Mouse (Mus musculus) cerebellum, postnatal 10 days (tissue): ENCODE measurements around the gene Plekha5.
"Not testable (repeated sequence)": the region's sequence is repeated elsewhere in the genome, so short reads cannot be mapped to it uniquely, and the experiment has no call there.

Experiments
- DNase-seq, 2 experiments: peaks; one replicate each; pipeline ENCODE4 v3.0.0; 2021; ENCODE audit warnings: mixed read lengths in 2 of 2

Gene Plekha5

DNA sequence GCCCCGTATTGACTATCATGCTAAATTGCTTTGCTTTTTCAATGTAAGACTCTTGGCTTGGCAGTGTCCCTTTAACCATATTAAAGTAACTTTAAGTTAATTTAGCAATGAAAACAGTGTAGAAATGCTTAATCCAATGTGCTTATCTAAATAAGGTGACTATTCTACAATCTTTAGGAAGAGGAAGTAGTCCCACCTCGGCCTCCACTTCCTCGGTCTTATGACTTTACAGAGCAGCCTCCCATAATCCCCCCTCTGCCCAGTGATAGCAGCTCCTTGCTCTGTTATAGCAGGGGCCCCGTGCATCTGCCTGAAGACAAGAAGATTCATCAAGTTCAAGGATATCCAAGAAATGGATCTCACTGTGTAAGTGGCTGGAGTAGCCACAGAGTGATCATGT is 156.3 kb downstream of the Plekha5 start:
- DNase-seq = no peak

DNA sequence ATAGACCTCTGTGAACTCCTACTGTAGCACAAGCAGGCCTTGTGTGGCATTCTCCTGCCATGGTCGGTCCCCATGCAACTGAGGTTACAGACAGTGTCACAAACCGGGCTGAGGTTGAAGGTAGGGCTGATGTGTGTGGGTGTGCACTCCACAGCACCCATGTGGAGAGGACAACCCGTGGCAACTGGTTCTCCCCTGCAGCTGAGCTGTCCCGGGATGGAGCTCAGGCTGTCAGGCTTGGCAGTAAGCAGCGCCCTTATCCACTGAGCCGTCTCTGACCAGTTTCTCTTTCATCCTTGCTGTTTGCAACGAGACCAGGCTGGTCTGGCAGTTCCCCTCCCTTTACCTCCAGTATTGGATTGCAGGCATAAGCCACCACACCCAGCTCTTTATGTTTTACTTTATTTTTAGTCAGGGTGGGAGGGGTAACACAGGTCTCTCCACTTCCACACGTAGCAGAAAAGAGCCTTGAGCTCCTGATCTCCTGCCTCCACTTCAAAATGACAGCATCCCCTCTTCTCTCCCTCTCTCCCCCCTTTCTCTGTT is 162.9 kb downstream of the Plekha5 start:
- DNase-seq = no peak

DNA sequence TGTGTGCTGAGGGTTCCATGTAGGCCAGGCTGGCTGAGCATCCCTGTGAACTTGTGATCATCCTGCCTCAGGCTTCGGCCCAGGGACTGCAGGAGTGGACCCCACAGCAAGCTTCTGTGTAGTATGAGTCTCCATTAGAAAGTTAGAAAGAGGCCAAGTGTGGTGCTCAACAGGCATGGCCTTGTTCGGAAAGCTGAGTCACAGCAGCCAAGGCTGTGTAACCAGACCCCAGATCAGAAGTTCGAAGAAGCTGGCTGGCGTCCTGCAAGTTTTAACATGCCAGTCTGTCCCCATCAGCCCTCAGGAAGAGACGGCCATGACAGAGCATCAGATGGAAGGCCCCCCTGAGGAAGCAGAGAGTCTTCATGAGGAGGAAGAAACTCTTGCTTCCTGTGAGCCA is 167.5 kb downstream of the Plekha5 start:
- no peak for DNase-seq

DNA sequence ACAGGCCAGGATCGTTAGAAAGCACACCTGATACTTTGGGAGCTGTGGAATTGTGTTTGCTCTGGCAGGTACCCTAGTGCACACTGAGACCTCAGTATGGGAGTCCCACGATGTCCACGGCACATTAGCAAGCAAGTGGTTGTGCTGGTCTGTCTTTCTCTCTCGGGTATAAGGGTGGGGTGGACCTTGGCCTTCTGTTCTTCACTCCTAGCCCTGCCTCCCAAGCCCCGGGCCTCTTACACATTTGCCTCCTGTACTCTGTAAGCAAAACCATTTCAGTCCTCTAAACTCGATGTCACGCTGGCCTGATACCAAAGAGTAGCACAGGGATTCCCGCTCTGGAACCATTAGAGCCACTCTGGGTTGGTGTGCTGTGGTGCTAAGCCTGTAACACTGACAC is 168.9 kb downstream of the Plekha5 start:
- no peak for DNase-seq

DNA sequence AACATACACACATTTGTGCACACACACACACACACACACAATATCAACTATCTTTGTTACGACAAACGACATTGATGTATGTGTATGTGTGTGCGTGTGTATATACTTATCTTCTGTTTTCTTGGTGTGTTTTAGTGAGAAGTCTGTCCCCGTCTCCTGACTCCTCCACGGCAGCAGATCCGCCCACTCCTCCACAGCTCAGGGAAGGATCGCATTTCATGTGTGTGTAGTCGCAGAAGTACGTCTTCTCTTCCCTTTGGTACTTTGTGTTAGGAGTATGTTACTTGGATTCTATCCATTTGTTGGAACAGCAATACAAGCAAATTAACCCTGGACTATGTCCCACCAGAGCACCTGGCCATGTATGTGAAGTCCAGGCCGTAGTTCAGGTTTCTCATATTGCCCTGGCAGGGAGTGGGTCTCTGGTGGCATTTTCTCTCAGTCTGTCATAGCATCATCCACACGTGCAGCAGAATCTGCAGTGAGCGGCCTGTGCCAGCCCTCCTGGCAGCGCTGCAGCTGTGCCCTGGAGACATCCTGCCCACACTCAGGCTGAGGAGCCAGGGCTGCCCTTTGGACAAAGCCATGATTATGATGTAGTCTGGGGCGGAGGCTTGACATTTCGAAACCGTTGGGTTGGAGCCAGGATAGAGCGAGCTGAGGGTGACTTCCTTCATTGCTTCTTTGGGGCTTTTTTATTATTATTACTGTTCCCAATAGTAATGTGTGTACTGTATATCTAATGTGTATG is 169.7 kb downstream of the Plekha5 start:
- peak; percentile 70 to 76 for DNase-seq

DNA sequence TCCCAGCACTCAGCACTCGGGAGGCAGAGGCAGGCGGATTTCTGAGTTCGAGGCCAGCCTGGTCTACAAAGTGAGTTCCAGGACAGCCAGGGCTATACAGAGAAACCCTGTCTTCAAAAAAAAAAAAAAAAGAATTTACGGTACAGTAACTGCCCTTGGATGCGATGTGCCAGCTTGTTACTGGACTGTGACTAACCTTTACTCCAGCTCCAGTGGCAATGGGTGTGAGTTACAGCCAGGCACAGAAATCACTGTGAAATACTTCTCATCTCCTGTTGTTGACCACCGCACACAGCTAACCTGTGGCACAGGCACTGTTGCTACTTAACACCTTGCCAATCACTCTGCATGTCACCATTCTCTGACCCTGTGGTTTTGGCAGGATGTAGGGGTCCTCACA is 171.7 kb downstream of the Plekha5 start:
- DNase-seq = not testable (repeated sequence)

DNA sequence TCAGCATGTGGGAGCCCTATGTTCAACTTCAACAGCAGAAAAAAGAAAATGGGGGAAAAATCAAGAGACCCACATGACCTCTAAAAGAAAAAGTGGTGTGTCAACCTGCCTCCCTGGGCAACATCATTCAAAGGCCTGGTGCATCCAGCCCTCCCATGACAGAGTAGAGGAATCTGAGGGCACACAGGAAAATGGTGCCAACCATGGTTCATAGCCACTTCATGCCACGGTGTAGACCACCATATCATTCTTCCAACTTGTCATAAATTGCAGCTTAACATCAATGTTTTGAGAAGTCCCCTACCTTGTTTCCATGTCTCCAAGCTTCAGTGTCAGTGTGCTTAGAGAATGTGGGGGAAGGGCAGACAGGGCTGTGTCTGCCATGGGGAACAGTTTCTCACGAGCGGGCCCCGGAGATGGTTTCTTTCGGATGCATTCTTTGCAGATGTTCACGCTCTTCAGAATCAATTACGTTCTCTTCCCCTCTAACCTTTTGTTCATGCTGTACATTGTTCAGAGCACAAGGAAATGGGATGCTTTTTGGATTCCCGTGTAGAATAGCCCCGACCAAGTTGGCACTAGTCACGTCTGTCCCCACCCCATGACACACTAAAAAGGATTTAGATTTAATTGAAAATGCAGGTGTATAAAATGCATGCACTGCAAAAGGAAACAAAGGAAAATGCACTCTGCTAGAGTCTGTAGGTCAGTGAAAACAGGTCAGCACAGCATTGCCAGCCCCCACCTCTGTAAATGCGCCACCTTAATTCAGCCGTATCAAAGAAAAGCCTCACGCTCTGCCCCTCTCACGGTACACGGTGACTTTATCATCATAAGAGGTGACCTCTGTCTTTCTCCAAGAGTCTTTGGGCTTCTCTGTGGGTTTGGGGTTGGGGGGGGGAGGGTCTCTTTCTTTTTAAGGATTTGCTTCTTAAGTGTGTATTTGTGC is 173.8 kb downstream of the Plekha5 start:
- no peak for DNase-seq

DNA sequence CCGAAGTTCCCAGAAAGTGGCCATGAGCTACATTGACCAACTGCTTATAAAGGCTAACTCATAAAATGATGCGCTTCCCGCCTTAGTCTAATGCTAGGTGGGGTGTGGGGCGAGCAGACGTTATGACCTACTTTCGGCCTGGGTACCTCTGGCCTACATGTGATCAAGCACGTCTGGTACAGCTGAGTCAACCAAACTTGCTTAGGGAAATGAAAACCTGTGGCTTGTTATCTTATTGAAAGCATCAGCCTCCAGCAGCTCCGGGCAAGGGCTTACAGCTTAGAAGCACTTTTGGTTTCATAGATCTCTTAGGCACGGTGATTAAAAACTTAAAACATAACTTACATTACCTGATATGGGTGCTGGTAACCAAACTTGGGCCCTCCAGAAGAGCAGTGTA is 174.7 kb downstream of the Plekha5 start:
- no peak for DNase-seq

DNA sequence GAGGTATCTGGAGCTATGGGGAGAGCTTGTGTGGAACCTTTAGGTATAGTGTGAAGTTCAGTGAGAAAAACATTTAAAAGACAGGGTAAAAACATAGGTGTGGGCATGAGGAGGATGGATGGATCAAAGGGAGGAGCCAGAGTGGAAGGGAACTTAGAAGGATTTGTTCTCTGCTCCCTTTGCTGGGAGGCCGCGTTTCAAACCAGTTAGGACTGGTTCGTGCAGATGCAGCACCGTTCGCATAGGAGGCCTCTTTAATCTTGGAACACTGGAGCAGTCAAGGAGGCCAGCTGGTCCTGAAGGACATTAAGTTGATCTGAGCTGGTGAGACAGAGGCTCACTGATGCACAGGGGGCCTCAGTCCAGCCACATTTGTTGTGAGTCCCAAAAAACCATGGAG is 175.5 kb downstream of the Plekha5 start:
- DNase-seq = no peak

DNA sequence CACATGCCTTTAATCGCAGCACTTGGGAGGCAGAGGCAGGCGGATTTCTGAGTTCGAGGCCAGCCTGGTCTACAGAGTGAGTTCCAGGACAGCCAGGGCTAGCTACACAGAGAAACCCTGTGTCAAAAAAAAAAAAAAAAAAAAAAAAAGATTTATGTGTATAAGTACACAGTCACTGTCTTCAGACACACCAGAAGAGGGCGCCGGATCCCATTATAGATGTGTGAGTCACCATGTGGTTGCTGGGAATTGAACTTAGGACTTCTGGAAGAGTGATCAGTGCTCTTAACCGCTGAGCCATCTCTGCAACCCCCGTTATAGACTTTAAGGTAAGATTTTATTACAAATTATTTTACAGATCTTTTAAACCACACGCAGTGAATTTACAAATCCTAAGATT is 176.8 kb downstream of the Plekha5 start:
- peak; percentile 42 to 44 for DNase-seq

DNA sequence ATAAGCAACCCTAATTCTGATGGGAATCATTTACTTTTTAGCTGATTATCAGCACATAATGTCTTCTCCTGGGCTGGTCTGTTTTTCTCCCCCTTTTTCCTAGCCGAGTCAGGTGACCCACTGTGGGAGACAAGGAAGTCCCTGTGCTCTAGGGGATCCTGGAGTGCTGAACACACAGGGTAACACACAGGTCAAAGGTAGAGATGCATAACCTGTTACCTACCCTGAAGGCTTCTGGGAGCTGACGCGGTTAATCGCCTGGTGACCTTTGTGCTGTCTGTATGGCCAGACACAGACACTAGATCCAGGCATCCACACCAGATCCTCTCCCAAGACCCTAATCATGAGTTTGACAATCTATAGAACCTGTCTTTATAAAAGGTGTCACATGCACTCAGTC is 177.3 kb downstream of the Plekha5 start:
- DNase-seq = no peak

DNA sequence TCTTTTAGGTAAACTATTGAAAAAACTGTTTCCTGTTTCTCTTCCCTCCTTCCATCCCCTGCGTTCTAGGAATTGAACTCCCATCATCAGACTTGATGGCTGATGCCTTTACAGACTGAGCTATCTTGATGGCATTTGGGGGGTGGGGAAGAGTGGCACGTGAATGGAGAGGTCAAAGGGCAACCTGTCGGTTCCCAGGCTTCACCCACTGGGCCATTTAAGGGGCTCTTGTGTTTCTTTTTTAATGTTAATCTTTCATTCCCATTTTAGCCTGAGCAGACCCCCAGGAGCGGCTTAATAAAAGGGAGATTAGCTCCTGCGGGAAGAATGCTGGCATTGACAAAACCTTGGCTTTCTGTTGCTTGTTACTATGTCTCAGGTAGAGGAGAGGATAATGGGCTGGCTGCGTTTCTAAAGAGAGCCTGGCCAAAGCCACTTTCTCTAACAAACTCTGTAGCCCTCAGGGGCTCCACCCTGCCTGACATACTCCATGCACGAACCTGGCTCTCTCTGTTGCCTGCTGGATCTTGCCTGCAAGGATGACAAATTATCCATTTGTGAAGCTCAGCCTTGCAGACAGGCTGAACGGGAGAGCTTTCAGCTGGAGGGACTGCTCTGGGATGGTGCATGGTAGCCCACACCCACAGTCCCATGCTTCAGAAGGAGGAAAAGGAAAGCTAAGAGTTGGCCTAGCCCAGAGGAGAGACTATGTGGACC is 179.5 kb downstream of the Plekha5 start:
- DNase-seq = no peak

DNA sequence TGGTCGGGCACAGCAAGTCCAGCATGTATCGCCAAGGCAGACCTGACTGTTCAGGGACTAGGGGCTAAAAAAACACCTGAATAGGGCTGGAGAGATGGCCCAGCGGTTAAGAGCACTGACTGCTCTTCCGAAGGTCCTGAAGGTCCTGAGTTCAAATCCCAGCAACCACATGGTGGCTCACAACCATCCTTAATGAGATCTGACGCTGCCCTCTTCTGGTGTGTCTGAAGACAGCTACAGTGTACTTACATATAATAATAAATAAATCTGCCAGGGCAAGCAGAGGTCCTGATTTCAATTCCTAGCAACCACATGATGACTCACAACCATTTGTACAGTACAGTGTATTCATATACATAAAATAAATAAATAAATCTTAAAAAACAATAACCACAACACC is 181.3 kb downstream of the Plekha5 start:
- not testable (repeated sequence) for DNase-seq

DNA sequence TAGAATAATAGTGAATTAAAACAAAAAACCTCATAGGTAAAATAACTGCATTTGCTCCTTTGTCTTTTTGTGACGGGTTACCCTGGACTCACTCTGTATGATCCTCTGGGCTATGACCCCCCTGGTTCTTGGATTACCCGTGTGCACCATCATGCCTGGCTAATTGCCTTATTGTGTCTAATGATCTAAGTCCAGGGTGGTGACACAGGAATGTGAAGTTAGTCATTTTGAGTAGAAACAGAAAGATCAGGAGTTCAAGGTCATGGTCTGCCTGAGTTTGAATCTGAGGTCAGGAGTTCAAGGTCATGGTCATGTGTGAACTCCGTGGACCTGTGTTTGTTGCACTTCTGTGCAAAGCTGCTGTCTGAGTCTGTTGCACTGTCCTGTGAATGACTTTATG is 181.9 kb downstream of the Plekha5 start:
- no peak for DNase-seq

DNA sequence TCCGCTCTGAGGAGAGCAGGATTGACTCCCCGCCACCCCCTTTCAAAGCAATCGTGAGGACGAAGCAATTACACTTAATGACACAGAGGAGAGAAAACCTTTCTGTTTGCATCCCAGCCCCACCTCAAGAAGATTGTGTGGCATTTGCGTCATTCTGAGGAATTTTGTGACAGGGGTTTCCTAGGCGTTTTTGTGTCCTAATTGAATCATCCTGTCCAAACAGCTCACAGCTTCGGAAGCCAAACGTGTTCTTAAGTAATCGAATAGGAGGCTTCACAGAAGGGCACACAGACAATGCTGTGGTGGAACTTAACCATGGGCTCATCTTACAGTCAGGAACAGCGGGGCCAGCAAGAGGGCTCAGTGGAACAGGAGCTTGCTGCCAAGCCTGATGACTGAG is 182.7 kb downstream of the Plekha5 start:
- no peak for DNase-seq

DNA sequence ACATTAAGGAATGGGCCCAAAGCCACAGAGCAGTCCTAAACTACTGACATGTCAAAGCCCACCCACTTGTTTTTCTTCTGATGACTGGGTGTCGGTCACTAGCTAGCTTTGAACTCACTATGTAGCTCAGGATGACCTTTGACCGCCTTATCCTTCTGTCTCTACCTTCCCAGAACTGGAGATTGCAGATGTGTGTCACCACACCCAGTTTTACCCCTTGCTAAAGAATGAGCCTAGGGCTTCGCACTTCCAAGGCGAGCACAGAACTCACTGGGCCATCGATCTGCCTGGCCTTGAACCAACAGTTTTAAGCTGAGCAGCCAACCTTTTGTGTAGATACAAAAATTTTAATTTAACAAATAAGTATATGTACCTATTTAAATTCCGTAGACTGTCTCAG is 184.8 kb downstream of the Plekha5 start:
- no peak for DNase-seq

DNA sequence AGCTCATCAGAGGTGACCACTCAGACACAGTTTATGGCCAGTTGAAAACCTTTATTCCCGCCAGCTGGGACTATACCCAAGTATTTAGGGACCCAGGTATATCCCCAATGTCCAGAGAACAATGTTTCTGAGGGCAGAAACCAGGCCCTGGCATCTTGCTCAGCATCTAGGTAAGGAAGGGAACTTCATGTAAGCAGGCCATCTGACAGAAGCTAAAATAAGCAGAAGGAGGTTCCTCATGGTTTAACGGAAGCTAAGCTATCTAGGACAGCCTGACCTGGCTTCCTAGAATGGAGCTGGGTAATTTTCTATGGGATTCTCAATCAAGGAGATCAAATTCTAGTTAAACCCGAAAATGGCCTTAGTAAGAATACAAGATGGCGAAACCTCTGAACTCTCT is 185.7 kb downstream of the Plekha5 start:
- no peak for DNase-seq

DNA sequence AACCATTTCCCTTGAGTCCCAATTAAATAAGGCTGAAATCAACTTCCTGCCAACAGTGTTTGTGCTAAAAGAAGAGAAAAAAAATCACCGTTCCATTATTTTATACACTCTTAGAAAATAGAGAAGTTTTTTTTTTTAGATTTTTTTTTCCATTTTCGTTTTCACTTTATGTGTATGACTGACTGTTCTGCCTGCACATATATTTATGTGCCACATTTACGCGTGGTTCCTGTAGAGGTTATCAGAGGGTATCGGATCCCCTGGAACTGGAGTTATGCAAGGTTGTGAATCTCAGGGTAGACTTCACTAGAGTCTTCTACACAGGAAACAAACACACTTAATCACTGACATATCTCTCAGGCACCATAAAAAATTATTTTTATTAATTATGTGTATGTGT is 186.3 kb downstream of the Plekha5 start:
- DNase-seq = no peak

DNA sequence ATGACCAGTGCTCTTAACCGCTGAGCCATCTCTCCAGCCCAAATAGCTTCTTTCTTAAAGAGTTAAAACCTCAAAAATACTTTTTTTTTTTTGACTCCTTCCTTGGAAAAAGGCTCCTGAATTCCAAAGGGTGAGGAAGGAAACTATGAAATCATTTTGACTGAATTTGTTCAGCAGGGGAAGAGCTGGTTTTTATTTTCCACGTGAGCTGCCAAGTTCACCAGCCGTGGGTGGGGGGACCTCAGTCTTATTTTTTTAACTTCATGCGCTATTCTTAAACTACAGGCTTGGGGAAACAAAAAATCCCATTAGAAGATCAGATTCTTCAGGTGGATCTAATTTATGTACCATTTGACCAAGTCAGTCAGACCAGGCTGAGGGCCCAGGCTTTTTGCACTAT is 187.4 kb downstream of the Plekha5 start:
- no peak for DNase-seq

DNA sequence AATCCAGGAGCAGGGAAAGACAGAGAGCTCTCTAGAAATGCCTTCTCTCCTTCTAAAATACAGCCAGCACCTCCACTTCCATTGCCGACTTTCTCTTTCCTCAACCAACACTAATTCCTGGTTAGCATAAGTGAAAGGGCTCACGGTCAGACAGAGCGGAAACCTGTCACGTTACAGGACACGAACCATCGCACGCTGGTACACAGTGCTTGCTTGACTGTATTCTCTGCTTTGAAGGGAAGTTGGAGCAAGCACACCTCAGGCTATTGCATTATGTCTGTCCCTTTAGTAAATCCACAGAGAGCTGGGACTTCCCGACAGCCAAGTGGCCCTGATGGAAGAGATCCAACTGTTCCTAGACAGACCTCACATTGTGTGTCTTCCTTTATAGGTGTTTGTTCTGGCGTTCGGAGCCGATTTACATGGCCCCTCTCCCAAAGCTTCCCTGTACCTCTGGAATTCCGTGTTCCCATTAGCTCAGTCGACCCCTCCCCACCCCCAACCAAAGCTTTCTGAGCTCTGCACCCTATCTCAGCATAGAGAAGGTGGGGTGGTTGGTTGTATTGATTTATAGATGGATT is 188.1 kb downstream of the Plekha5 start:
- DNase-seq = no peak

DNA sequence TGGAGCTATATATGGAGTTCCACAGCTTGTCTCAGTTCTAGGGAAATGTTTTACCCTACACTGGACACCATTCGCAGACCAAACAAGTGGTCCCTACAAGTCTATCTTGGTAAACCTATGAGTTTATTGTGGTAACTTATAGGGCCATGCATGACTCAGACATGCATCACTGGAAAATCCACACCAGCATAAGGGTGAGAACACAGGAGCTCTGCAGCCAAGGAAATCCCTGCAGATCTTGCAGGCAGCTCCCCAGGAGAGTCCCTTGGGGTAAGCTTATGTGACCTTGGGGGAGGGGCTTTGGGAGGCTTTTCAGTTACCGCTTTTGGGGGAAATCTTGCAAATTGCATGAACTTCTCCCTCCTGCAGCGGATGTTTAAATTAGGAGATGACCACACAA is 190.0 kb downstream of the Plekha5 start:
- no peak for DNase-seq

DNA sequence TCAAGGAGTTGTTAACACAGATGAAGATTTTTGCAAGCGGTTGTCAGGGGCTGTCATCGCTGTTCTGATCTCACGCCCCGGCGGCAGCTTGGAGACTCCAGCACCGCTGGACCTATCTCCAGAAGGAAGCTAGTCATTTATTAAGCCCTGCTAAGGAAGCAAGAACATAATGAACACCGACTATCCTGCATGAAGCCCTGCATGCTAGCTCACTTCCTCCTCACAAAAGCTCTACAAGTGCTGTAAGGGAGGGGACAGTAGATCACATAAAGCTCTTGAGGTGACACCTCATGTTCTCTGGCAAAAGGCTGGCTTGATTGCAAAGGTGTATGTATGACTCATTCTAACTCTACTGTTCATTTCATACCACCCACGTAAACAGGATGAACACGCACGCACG is 190.9 kb downstream of the Plekha5 start:
- no peak for DNase-seq
